Mouse (Mus musculus) CD4-positive, CD25-positive, alpha-beta regulatory T cell, adult 2 months (primary cell): ENCODE data around the gene Fam83c.
A peak's percentile ranks its signal among the peaks of the same experiment; 100 is the strongest.
"Not testable (repeated sequence)": the region's sequence is repeated elsewhere in the genome, so short reads cannot be mapped to it uniquely, and the experiment has no call there.

Source experiments
- DNase-seq: peaks from one replicate; pipeline ENCODE4 v3.0.0-alpha.2; 2012; ENCODE audit warnings: low read depth, low spot score

Gene Fam83c

GRCm38 (mm10) chr2:155834732-155835131, at the start of gene Fam83c:
TSS of gene Fam83c (minus strand) at chr2:155834854.
- no peak for DNase-seq

- DNase-seq = no peak
Observed at GRCm38 (mm10) chr2:155882087-155882486, 47.4 kb upstream of the Fam83c start.

- no peak for DNase-seq
Observed at GRCm38 (mm10) chr2:155878964-155879876, 44.6 kb upstream of the Fam83c start.

DNA sequence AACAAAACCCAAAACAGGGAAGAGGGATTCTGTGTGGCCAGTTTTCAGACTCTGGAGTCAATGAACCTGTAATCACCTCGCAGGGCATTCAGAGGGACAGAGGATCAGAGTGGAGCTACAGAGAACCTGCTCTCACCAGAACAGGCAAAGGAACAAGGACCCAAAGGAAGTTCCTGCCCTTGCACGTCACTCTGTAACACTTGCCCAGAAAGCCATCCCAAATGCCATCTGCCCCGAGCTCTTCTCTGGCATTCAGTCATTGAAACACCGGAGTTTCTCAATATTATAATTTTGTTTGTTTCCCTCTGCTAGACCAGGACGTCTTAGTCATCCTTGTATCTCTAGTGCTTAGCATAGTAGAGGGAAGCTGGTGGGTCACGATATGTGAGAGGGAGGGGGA, 39.0 kb upstream of the Fam83c start:
- no peak for DNase-seq

- DNase-seq = no peak
Observed at GRCm38 (mm10) chr2:155872930-155873507, 38.4 kb upstream of the Fam83c start.

- no peak for DNase-seq
Observed at GRCm38 (mm10) chr2:155872486-155872885, 37.8 kb upstream of the Fam83c start.

- no peak for DNase-seq
Observed at GRCm38 (mm10) chr2:155869772-155870171, 35.1 kb upstream of the Fam83c start.

GRCm38 (mm10) chr2:155868320-155868719, 33.7 kb upstream of the Fam83c start:
- no peak for DNase-seq

DNA sequence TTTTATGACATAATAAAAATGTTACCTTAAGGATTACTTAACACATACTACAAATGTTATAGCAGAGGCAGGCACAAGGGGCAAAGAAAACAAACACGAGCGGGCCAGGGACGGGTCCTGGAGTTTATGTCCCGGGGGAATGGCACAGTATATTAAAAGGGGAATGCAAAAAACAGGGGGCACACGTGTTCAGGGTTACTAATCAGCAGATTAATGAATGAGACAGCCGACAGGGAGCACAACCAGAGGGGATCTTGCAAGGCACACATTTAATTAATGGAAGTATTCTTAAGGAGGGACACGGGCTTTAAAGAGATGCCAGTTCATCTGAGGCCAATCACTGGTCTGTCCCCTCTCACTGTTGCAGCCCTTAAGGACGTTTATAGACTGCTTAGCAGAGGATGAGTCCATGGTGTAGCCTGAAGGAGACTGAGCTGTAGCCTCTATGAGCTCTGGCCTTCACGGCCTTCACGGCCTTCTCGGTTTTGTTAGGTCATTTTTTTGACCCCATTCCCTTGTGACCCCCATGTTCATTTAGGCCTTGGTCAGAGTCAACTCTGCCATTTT, 28.7 kb upstream of the Fam83c start:
- DNase-seq = no peak

DNA sequence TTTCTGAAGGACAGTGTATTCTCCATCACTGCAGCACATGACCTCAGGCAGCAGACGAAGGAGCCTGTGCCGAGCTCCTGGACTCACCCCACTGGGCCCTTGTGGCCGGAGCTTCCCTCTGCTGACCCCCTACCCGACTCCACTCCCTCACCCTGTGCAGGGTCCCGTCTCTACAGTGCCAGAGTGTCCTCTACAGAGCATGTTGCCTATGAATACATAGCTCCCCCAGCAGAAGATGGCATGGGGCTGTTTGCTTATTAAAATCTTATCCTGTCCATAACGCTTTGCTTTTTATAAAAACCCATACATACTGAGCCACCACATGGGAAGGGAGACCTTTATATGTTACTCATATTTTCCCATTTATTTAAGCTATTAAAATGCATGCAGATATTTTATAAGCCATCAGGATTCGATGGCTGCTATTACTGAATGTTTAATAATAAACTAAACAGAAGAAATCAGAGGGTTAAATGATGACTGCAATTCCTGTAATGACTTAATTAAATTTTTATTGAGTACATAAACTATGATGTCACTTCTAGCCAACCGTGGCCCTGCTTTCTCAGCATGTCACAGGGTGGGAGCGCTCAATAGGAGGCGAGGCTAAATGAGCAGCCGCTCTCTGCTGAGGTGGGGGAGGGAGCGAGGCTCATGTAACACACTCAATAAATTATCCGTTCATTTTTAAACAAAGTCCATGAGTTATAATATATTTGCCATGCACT, 28.1 kb upstream of the Fam83c start:
- DNase-seq = no peak

DNA sequence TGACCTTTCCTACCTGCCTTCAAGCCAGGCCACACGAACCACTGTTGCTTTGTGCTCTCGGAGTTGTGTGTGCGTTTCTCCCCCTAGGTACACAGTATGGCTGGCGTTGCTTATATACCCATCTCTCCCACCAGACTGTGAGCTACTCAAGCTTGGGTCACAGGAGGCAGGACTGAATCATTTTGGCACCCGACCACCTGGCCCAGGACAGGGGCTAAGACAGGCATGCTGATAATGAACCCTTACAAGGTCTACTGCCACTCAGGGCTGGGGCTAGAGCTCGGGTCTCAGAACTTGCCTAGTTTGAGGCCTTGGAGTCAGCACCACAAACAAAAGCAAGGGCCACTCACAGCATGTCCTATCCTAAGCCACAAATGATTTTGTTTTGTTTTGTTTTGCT, 26.9 kb upstream of the Fam83c start:
- DNase-seq = no peak

DNA sequence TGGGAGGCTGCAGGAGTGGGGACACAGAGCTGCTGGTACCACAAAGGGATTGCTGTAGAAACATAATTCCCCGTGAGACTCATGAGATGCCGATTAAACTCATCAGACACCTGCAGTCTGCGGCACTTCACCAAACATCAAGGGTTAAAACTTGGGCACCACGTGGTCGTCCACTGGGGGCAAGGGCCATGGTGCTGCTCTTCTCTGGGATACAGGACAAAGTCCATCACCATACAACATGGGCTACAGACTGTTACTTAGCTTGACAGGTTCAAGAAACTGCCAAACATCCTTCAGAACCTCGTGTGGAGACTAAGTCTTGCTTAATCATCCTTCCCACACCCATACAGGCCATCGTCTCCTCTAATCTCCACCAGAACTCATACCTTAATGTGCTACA, 25.4 kb upstream of the Fam83c start:
- DNase-seq = no peak

GRCm38 (mm10) chr2:155852536-155852935, 17.9 kb upstream of the Fam83c start:
- DNase-seq = no peak

- no peak for DNase-seq
Observed at GRCm38 (mm10) chr2:155850120-155850519, 15.5 kb upstream of the Fam83c start.

- no peak for DNase-seq
Observed at GRCm38 (mm10) chr2:155849464-155849863, 14.8 kb upstream of the Fam83c start.

- DNase-seq = peak; percentile 86
Observed at GRCm38 (mm10) chr2:155848291-155848690, 13.6 kb upstream of the Fam83c start.

DNA sequence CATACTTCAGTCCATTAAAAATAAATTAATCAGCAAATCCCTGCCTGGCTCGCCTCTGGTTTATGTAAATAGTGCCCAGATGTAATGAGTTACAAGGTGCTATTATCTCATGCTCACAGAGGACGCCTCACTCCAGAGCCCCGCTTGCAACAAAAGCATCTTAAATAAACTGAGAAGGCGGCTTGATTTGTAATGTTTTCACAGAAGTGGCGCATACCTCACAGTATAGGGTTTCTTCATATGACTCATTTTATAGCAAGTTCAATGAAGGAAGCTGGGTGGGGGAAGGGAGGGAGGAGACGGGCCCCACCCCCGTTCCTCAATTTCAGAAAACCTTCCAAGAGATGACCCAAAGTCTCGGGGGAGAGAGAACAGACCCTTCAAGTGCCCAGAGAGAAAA, 12.3 kb upstream of the Fam83c start:
- no peak for DNase-seq

- no peak for DNase-seq
Observed at GRCm38 (mm10) chr2:155838961-155839360, 4.3 kb upstream of the Fam83c start.

- DNase-seq = no peak
Observed at GRCm38 (mm10) chr2:155837961-155838360, 3.3 kb upstream of the Fam83c start.

DNA sequence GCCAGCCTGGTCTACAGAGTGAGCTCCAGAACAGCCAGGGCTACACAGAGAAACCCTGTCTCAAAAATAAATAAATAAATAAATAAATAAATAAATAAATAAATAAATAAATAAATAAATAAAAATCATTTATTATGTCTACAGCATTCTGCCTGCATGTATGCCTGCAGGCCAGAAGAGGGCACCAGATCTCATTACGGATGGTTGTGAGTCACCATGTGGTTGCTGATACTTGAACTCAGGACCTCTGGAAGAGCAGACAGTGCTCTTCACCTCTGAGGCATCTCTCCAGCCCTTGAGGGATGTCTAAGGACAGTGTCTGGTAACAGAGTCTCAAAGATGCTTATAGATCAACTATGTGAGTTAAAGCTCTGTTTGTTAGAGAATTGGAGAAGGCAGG, 2.6 kb downstream of the Fam83c start:
- not testable (repeated sequence) for DNase-seq

DNA sequence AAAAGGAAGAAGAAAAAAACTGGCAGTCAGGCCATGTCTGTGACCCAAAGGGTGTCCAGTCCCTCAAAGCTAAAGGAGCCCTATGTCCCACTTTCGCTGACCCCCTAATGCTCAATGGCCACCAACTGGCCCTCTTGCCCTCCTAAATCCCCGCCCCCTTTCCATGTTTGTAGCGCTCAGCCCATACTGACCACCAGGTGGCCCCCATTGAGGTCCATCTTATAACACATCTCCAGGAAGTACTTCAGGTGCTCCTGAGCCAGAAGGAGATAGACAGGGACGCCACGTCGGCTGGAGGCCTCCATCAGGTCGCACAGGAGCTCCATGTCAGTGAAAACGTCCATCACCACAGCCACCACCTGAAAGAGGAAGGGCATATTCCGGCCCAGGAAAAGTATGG, 3.4 kb downstream of the Fam83c start:
- no peak for DNase-seq

DNA sequence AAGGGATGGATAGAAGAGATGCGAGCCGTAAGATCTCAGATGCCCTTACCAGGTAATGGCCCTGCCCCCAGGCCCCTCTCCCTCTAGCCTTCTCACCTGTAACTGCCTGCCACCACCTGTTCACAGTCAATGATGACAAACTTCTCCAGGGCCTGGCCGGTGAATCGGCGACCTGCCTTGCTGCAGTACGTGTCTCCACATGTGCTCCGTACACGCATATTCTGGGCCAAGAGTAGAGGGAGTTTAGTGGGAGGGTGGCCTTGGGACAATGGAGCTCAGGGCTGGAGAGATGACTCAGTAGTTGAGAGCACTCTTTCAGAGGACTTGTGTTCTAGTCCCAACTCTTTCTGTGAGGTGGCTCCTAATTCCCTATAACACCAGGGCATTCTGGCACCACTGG, 3.8 kb downstream of the Fam83c start:
- no peak for DNase-seq
